Mouse (Mus musculus) neural tube, embryonic 10.5 days (tissue): ENCODE results near the gene Lpar3.

Experiments
- DNase-seq: peaks from one replicate; pipeline ENCODE4 v3.0.0-alpha.2; 2017; ENCODE audit warnings: low spot score; ENCODE audit errors: extremely low spot score

The Lpar3 gene

DNA sequence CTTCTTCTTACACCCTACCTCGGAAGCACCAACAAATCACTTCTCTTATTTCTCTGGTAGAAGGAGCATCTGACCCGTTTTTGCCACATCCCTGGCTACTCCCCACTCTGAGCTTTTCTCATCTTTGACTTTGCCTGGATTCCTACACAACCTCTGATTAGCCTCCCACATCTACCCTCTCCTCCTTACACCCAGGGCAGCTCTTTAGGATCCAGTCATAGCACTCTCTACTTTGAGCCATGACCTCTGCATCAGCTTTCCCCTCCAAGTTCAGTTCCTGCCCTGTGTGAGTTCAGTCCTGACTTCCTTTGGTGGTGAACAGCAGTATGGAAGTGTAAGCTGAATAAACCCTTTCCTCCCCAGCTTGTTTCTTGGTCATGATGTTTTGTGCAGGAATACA is 87.1 kb downstream of the Lpar3 start:
- DNase-seq: no peak

DNA sequence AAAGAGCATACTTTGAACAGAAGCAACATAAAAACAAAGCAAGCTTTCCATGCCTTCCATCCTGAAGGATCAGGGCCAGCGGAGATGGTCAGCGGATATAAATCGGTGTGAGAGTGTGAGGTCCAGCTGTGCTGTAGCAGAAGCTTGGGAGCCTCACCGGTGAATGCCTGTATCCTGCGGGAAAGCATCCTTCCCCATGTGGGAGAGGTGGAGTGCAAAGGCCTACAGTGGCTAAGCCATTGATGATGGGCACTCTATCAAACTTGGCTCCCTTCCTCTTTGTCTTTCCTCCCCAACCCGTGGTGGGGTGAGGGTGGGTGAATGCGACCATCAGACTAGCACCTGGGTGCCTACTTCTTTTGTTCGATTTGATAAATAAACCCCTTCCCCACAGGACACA is 88.8 kb downstream of the Lpar3 start:
- DNase-seq: no peak

DNA sequence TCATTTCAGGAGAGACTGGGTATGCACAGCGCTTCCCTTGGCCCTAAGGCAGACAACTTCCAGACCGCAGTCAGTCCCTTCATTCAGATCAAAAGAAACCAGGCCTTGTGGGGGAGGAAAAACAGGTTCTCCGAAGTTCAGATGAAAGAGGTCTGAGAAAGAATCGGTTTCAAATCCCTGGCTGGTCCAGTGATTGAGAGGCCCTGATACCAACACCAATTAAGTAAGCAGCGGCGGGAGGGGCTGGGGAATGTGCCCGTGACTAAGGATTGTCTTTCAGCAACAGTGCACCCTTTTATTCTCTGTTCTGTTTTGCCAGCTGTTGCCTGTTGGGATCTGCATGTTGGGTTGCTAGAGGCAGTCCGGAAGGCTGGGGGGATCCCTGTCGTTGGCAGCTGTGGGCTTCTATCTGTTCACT is 90.4 kb downstream of the Lpar3 start:
- DNase-seq: no peak

DNA sequence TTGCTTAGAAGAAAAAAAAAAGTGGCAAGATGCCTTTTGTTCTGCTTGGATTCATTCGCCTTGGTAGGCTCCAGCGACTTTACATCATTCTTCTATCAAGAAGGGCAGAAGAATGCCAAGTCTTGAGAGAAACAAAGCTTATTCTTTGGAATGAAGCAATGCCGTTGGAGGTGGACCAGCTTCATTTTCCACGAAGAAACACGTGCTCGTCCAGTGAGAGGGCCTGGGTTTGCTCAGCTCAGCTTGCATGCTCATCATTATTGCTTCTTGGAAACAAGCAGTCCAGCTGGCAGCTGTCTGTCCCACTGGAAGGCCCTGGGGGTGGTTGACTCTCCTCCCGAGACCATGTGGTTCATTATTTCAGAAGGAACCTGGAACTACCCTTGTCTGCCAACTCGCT is 94.7 kb downstream of the Lpar3 start:
- DNase-seq: no peak

DNA sequence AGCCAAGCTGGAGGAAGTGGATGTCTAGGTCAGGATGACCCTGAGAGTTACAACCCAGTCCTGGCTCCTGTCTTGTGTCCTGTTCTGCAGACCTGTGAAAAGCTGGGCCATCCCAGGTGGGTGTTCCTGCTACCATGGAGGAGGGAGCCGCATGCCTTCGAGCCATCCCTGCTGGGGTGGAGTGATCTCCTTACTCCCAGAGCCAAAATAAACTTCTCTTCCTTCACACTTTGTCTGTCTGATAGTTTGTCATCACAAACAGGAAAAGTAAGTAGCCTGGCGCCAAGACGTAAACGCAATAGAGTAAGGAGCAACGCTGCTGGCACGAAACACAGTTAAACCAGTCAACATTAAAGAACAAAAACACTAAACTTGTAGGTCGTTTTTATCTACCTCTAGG is 95.5 kb downstream of the Lpar3 start:
- DNase-seq: no peak

DNA sequence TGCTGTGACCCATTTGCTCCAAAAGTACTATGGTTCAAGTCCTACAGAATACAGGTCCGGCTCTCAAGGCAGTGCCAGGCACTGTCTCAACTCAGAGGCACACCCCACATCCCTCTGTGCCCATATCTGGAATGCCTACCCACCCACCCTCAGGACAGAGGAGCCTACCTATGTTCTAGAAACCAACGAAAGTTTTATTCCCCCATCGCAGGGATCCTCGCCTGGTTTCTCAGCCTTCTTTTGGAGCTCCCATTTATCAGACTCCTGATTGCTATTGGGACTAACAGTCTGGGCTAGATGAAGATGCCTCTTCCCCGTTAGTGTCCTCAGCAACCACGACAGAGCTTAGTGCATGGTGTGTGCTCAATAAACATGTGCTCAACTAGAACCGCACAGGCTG is 96.6 kb downstream of the Lpar3 start:
- DNase-seq: no peak

DNA sequence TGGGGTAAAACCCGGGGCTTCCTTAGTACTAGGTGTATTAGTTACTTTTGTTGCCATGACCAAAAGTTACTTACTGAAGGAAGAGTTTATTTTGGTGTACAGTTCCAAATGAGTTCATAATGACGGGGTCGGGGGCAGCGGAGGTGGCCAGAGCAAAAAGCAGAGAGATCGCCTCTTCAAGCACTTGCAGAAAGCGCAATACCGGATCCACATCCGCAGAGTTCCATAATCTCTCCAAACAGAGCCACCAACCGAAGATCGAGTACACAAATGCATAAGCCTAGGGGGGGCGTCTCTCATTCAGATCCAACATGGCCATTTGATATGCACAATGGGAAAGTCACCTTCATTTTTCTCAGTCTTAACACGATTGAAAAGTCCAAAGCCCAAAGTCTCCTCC is 97.1 kb downstream of the Lpar3 start:
- DNase-seq: no peak

DNA sequence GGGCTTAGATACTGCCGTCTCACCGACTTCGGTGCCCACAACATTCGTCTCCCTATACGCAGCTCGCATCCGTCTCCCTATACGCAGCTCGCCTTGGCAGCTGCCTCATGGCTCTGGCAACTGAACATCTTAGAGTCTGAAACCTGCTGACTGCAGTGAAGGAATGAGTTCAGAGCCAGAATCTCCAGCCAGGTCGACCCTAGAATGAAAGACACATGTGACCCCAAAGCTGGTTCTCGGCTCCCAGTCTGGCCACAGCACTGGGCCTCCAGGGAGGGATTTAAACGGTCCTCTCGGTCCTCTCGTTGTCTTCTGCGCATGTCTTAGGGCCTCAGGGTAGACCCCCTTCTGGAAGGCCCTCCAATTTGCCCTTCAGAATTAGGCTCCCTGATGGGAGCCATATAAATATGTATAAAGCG is 97.8 kb downstream of the Lpar3 start:
- DNase-seq: no peak

DNA sequence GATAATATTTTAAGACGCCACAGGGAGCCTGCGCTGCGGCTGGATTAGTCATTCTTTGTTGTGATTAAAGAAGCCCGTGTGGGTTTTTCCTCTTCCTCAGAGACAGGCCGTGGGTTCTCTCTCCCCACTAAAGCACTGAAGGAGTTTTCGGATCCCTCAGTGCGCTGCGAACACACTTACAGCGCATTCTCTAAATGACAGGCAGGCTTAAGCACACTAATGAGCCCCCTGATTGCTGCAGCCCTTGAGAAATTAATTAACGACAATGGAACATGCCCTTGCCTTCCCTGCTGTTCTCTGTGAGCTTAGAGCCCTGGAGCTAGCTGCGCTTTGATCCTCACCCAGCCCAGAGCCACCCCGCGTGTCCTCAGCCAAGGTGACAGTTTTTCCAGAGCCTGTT is 98.2 kb downstream of the Lpar3 start:
- no peak for DNase-seq

DNA sequence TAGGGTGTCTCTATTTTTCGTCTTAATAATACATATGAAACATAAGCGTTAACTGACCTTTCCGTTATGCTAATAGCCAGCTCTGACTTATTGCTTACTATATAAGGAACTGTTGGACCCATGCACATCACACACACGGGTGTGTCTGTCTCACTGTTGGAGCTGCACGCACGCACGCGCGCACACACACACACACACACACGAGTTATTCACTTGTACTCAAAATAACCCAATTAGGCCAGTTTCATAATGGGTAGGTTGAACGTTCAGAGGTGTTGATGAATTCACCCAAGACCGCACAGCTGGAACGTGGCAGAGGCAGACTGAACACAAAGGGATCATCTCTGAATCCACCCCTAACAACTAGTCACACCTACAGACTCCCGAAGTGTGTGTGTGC is 98.7 kb downstream of the Lpar3 start:
- no peak for DNase-seq

DNA sequence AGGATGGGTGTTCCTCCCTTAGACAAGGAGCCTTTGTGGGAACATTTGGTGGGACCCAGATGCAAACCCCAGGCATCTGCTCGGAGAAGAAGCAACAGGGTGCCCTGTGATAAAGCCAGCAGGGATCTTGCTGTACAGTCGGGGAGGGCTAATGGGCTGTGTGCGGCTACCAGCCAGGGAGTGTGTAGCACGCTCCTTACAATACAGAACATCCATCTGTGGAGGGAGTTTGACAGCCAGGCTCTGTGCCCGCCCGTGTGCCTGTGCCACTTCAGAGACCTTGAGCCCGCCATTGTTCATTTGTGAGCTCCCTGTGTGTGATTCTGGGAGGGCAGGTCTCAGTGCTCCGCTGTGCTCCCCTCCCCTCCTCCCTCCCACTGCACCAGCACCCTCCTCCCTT is 104.2 kb downstream of the Lpar3 start:
- DNase-seq: no peak

DNA sequence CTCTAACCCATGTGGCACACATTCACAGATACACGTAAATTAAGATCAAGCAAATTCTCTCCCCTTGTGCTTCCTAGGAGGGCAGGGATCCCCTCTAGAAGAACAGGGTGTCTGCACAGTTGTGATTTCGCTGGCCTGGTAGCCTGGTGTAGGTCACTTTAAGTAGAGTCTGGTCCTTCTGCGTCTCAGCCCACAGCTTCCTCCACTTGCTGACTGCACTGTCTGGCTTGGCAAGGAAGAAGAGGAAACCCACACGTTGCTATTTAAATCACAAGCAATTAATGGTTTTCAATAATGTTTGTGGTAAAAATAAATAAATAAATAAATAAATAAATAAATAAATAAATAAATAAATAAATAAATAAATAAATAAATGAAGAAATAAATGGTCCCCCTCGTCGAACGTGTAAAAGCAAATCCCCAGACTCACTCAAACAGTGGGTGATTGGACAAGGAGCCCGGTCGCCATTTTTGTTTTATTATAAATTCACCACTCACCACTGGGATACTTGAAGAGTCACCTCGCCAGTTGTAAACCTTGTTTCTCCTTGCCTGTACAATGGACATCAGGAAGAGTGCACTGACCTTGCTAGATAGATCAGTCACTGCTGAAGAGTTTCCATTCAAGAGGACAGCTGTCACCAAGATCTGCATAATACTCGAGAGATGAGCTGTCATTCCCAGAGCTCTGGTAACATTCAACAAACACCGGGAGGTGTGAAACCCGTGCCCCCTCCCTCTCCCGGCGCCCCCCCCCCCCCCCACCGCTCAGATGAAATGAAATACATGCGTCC is 106.2 kb downstream of the Lpar3 start:
- DNase-seq: no peak

DNA sequence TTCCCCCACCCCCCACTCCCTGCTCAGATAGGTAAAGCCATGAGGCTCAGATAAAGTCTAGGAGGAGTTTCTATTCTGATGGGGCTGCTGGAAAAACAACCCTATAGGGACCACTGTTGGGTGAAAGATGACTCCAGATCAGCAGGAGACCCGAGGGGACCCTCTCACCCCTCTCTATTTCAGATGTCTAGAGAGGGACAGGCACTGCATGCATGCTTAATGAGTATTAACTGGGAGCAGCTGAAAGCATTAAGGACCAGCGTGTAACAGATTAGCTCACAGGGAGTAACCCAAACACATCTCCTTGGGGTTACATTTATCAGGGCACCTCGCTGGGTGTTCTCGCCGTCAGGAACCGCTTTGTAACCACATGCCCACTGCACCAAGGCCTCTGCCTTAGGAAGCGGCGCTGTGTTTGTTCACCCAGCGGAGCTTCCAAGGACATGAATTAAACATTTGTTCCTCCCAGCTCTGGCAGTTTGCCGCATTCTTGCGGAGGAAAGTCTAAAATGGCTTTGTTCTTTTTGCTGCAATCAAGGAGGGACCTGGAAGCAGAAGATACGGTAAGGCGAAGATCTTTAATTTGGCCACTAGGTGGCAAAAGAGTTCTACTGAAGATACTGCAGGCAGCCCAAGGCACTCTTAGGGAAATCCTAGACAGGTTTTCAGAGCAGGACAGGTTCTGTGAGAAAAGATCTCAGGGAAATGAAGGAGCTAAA is 106.9 kb downstream of the Lpar3 start:
- peak; percentile 70 for DNase-seq

DNA sequence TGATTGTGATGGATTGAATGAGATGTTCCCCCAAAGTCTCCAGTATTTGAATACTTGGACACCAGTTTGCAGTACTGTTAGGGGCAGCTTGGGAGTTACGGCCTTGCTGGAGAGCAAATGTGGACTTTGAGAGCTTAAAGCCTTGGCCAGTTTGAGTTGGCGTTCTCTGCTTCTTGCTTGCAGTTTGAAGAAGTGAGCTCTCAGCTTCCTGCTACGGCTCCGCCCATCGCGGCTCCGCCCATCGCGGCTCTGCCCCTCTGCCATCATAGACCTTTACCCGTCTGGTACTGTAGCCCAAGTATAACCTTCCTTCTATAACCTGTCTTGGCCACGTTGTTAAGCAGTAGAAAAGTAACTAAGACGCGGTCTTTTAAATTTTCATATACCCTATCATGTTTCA is 108.0 kb downstream of the Lpar3 start:
- DNase-seq: no peak

DNA sequence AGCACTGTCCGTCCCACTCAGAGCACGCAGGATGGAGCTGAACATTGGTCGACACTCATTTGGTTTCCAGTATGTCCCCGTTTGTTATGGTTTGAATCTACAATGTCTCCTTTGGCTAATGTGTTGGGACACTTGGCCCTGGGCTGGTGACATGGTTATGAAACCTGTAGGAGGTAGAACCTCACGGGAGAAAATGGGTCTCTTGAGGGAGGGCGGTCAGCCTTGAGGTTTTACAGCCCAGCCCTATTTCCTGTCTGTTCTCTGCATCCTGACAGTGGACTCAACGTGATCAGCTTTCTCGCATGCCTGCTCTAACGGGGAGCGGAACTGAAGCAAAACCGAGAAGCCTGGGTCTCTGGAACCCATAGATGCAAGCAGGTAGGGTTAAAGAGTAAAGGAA is 111.1 kb downstream of the Lpar3 start:
- no peak for DNase-seq

DNA sequence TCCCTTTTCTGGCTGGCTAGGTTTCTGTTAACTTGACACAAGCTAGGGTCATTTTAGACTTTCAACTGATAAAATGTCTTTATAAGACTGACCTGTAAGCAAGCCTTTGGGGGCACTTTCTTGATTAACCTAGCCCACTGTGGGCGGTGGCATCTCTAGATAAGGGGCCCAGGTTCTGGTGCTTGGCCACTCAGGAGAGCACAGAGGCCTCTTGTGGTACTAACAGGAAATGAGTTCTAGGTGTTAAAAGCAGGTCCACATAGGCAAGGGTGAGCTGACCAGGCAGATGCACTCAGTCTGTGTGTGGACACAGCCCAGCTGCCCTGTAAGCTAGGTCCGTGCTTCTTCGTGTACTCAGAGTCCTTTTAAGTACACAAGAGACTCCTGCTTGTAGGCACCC is 112.5 kb downstream of the Lpar3 start:
- DNase-seq: no peak

DNA sequence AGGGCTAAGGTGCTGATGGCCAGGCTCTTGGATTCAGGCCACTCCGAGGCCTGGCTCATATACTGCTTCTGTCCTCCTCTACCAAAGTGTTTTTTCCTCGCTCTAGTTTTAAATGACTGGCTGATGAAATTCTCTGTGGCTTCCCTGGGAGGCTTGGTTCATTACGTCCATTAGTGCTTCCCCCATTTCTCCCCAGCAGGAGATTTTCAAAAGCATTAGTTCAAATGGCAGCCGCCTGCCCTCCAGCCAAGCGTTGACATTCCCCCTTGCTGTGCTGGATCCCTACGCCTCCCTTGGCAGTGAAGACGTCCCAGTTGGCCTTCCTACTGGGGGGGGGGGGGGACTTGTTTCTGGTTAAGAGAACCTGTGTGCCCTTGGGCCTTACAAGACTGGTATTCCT is 113.3 kb downstream of the Lpar3 start:
- DNase-seq: no peak
